Mouse (Mus musculus): ENCODE measurements around the gene E030018B13Rik. TPM values are rescaled to one million over a fixed set of nuclear protein-coding genes. Genes with fewer than 3 reads are reported as not detected.
A peak's percentile ranks its signal among the peaks of the same experiment; 100 is the strongest.

E030018B13Rik gene
- polyA plus RNA-seq, 1 experiment from 2014 or later = not detected

DNA sequence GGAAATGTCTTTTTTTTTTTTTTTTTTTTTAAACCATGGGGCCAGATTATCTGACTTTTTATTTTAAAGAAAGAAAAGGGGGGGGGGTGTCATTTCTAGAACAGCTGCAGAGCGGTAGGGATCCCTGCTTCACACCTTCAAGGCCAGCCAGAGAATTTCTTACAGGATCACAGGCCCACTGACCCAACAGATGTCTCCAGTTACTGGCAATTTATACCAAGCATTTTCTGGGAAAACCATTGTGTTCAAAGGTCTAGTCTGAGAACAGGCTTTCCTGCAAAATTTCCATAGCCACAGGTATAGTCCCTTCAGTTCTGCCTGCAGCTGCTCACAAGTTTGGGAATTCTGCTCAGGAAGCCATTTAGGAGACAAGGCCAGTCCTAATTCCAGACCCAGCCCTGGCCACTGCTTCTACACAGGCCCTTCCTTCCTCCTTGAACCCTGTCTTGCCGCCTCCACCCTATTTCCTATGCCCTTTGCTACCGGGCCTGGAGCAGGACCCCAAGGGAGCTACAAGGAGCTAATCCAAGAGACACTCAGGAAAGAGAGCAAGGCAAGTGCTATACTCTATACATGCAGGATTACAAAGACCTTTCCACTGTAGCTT is 13.9 kb upstream of the E030018B13Rik start:
- no peaks in the 10 kb centered on the region for H3K36me3 ChIP-seq (ENCODE audit: control insufficient read depth, insufficient read depth, low read length)
- ATAC-seq = no peak
- H3K4me3 ChIP-seq (ENCODE audit: low read length) = no peak overlapping the region
- H3K9me3 ChIP-seq (ENCODE audit: control insufficient read depth, low read length) = no peaks in the 10 kb centered on the region
- no peak overlapping the region for H3K27ac ChIP-seq (ENCODE audit: low read depth, low read length)
- H3K9ac ChIP-seq (ENCODE audit: low read depth, low read length) = no peak overlapping the region
- no peak overlapping the region for H3K4me2 ChIP-seq (ENCODE audit: low read length)
- WGBS = 70% methylated on average over 3 of the region's 3 CpGs
- peaks cover 16% of the 10 kb centered on the region for H3K4me1 ChIP-seq (ENCODE audit: control insufficient read depth, insufficient read depth, low read depth, low read length)
- no peaks in the 10 kb centered on the region for H3K27me3 ChIP-seq (replicated peaks; ENCODE audit: control insufficient read depth, insufficient read depth, low read length)

DNA sequence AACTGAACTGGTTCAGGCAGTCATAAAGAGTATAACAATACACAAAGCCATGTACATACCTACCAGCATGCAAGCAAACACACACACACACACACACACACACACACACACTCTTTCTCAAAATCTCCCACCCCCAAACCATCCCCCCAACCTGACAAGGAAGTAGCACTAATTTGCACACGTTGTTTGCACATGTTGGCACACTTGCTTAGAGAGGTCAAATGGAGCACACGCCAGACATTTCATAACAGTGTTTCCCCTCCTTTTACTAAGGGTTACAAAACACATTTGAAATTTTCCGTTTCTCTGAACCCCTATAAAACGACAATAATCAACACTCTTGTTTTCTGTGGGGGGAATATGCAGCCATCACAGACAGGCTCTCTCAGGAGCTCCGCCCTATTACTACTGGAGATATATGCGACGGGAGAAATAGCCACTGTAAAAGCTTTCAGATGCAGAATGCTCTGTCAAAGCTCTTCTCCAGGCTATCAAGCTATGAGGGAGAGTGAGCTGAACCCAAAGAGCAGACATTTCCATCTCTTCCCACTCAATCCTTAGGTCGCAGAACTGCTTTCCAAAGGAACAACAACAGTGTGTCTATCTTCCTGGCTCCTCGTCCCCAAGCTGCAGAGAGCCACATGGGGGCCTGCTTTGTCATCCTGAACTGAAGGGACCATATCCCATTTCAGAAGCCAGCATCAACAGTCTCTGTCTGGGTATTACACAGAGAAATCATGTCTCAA is 12.8 kb upstream of the E030018B13Rik start:
- Histone ChIP-seq H3K4me1 (ENCODE audit: control insufficient read depth, insufficient read depth, low read depth, low read length) (peaks cover 23% of the 10 kb centered on the region), H3K27me3 (replicated peaks; ENCODE audit: control insufficient read depth, insufficient read depth, low read length) (no peaks in the 10 kb centered on the region), H3K4me2 (ENCODE audit: low read length) (no peak overlapping the region), H3K9ac (ENCODE audit: low read depth, low read length) (no peak overlapping the region), H3K36me3 (ENCODE audit: control insufficient read depth, insufficient read depth, low read length) (no peaks in the 10 kb centered on the region), H3K27ac (ENCODE audit: low read depth, low read length) (no peak overlapping the region), H3K9me3 (ENCODE audit: control insufficient read depth, low read length) (no peaks in the 10 kb centered on the region), H3K4me3 (ENCODE audit: low read length) (no peak overlapping the region)
- no peak for ATAC-seq
- WGBS = 68% methylated on average over 9 of the region's 9 CpGs

DNA sequence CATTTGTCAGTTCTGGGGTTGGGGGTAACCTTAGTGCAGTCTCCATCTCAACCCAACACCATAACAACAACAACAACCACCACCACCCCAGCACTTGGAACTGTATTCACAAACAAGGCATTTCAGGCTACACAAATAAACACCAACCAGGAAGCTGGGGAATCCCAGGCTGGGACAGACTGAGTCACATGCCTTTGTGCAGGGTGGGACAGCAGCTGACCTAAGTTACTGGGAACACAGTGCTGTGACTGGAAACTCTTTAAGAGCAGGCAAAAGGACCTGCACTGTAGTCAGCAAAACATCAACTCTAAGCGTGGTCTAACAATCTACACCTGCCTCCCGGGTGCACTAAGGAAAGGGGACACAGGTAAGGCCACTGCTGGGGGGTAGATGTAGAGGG is 11.5 kb upstream of the E030018B13Rik start:
- no peak overlapping the region for H3K27ac ChIP-seq (ENCODE audit: low read depth, low read length)
- WGBS = 94% methylated on average over 2 of the region's 2 CpGs
- H3K27me3 ChIP-seq (replicated peaks; ENCODE audit: control insufficient read depth, insufficient read depth, low read length) = no peaks in the 10 kb centered on the region
- peaks cover 25% of the 10 kb centered on the region for H3K4me1 ChIP-seq (ENCODE audit: control insufficient read depth, insufficient read depth, low read depth, low read length)
- H3K9me3 ChIP-seq (ENCODE audit: control insufficient read depth, low read length) = no peaks in the 10 kb centered on the region
- H3K4me3 ChIP-seq (ENCODE audit: low read length) = no peak overlapping the region
- H3K4me2 ChIP-seq (ENCODE audit: low read length) = no peak overlapping the region
- no peaks in the 10 kb centered on the region for H3K36me3 ChIP-seq (ENCODE audit: control insufficient read depth, insufficient read depth, low read length)
- H3K9ac ChIP-seq (ENCODE audit: low read depth, low read length) = no peak overlapping the region
- ATAC-seq = no peak

DNA sequence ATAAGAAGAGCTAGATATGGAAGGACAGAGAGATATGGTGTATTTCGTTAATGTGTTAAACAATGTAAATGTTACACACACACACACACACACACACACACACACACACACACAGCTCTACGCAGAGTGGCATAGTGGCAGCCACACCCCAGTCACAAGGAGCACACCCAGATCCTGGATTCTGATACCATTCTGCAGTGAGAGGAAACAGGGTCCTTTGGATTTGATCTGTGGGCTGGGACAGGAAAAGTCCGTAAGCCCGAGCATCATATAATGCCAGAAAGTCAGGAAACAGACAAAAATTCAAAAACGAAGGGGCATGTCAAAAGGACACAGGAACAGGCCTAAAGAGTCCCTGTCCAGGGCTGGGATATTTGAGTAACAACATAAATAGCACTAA is 11.0 kb upstream of the E030018B13Rik start:
- H3K4me1 ChIP-seq (ENCODE audit: control insufficient read depth, insufficient read depth, low read depth, low read length) = peaks cover 29% of the 10 kb centered on the region
- H3K27ac ChIP-seq (ENCODE audit: low read depth, low read length) = no peak overlapping the region
- H3K9me3 ChIP-seq (ENCODE audit: control insufficient read depth, low read length) = no peaks in the 10 kb centered on the region
- WGBS = 91% methylated on average over 5 of the region's 5 CpGs
- H3K27me3 ChIP-seq (replicated peaks; ENCODE audit: control insufficient read depth, insufficient read depth, low read length) = no peaks in the 10 kb centered on the region
- no peak for ATAC-seq
- no peak overlapping the region for H3K4me2 ChIP-seq (ENCODE audit: low read length)
- H3K9ac ChIP-seq (ENCODE audit: low read depth, low read length) = no peak overlapping the region
- no peak overlapping the region for H3K4me3 ChIP-seq (ENCODE audit: low read length)
- no peaks in the 10 kb centered on the region for H3K36me3 ChIP-seq (ENCODE audit: control insufficient read depth, insufficient read depth, low read length)

DNA sequence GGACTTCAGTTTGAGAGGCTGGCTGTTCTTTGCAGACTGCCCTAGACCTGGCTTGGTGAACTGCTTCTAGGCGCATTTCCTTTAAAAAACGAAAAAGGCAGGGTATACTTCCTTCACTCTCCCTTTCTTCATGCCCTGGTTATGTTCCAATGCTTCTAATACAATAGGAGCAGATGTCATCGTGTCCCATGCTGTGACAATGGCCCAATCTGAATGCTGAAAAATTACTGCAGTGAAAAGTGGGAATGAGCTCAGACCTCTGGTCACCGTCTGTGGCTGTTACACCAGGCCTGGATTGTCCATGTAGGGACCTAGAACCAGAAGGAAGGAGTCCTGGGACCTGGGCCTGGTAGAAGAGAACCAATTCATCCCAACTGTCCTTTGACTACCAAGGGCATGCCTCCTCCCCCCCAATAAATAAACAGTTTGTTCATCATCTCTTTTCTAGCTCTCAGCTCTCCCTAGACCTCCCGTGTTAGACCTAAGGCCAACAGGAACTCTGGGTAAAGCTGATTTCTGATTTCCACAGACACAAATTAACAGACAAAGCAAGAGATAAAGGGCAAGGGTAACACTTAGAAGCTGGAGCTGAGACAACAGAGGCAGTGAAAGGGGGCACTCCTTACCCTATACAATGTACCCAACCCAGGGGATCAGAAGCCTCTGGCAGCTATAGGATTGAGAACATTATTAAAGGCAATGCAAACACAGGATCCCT is 8.7 kb upstream of the E030018B13Rik start:
- no peak for ATAC-seq
- H3K4me1 ChIP-seq (ENCODE audit: control insufficient read depth, insufficient read depth, low read depth, low read length) = peaks cover 40% of the 10 kb centered on the region
- H3K4me2 ChIP-seq (ENCODE audit: low read length) = no peak overlapping the region
- no peaks in the 10 kb centered on the region for H3K27me3 ChIP-seq (replicated peaks; ENCODE audit: control insufficient read depth, insufficient read depth, low read length)
- 68% methylated on average over 5 of the region's 5 CpGs for WGBS
- no peak overlapping the region for H3K9ac ChIP-seq (ENCODE audit: low read depth, low read length)
- H3K4me3 ChIP-seq (ENCODE audit: low read length) = no peak overlapping the region
- H3K9me3 ChIP-seq (ENCODE audit: control insufficient read depth, low read length) = no peaks in the 10 kb centered on the region
- no peaks in the 10 kb centered on the region for H3K36me3 ChIP-seq (ENCODE audit: control insufficient read depth, insufficient read depth, low read length)
- peak overlapping the region; percentile 53 for H3K27ac ChIP-seq (ENCODE audit: low read depth, low read length)

DNA sequence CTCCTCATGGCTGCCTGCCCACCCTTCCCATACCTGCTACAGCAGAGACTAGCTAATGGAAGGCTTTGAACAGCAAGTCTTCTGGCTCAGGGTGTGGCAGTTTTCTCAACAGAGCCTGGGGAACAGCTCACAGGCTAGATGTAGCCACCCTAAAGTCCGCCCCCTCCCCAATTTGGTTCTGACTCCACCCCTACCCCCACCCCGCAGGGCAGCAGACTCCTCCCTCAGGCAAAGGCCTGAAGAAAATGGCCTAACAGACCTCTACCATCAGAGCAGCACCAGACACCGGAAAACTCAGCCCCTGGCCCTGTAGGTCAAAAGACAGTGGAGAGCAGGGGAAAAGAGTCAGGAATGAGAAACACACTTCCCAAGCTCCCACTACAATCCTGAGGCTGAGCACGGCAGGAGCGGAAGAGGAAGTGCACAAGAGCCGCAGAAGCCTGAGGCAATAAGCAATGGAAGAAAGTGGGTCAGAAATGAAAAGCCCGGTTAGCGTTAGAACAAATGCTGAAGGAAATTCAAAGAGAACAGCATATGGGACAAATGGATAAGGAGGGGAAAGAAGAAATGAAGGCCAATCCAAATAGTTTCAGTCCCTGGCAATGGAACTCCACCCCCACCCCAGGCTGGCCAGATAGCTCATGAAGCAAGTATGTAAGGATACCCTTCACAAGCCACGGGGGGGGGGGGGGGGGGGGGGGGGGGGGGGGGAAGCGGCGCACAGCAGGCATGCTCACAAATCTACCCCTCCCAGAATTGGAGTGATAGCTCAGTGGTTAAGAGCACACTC is 8.0 kb upstream of the E030018B13Rik start:
- Histone ChIP-seq H3K9me3 (ENCODE audit: control insufficient read depth, low read length) (no peaks in the 10 kb centered on the region), H3K4me3 (ENCODE audit: low read length) (no peak overlapping the region), H3K27ac (ENCODE audit: low read depth, low read length) (peak overlapping the region; percentile 53), H3K27me3 (replicated peaks; ENCODE audit: control insufficient read depth, insufficient read depth, low read length) (no peaks in the 10 kb centered on the region), H3K4me2 (ENCODE audit: low read length) (no peak overlapping the region), H3K4me1 (ENCODE audit: control insufficient read depth, insufficient read depth, low read depth, low read length) (peaks cover 40% of the 10 kb centered on the region), H3K36me3 (ENCODE audit: control insufficient read depth, insufficient read depth, low read length) (no peaks in the 10 kb centered on the region), H3K9ac (ENCODE audit: low read depth, low read length) (no peak overlapping the region)
- peak; percentile 5; the same call in 1 of the 2 replicates for ATAC-seq
- WGBS = 44% methylated on average over 9 of the region's 11 CpGs

DNA sequence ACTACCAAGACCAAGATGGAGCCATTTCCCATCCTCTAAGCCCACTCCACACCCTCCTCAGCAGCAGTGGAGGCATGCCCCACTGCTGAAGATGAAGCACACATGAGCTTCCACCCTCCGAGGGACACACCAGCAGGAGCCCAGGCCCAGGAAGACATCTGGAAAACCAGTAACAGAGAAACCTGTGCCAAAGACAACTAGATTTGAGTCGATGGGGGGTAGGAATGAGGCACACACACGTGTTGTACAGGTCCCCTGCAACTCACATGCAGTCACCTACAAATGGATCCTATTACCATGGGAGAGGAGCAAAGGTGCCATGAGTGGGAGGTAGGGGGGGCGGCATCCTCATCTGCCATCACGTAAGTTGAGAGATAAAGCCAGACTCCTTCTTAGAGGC is 6.4 kb upstream of the E030018B13Rik start:
- no peak overlapping the region for H3K9ac ChIP-seq (ENCODE audit: low read depth, low read length)
- H3K27me3 ChIP-seq (replicated peaks; ENCODE audit: control insufficient read depth, insufficient read depth, low read length) = no peaks in the 10 kb centered on the region
- no peak overlapping the region for H3K27ac ChIP-seq (ENCODE audit: low read depth, low read length)
- H3K4me1 ChIP-seq (ENCODE audit: control insufficient read depth, insufficient read depth, low read depth, low read length) = peaks cover 37% of the 10 kb centered on the region
- no peaks in the 10 kb centered on the region for H3K36me3 ChIP-seq (ENCODE audit: control insufficient read depth, insufficient read depth, low read length)
- no peaks in the 10 kb centered on the region for H3K9me3 ChIP-seq (ENCODE audit: control insufficient read depth, low read length)
- no peak overlapping the region for H3K4me3 ChIP-seq (ENCODE audit: low read length)
- no peak for ATAC-seq
- WGBS = 69% methylated on average over 5 of the region's 5 CpGs
- H3K4me2 ChIP-seq (ENCODE audit: low read length) = no peak overlapping the region

DNA sequence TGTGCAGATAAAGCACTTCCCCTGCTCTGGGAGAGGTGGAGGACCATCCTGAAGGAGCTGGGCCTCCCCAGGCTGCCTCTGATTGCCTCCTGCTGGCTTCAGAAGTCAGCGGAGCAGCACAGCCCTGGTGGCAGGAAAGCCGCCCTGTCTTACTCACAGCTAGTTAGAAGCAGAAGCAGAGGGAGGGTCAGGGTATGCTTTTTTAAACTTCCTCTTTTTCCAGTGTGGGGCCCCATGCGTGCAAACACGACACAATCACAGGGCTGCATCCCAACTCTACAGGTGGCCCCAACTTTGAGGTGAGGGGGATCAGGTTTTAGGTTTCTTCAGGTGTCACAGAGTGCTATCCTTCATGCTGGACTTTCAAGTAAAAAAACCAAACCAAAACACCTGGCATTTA is 5.7 kb upstream of the E030018B13Rik start:
- H3K4me2 ChIP-seq (ENCODE audit: low read length) = no peak overlapping the region
- peaks cover 37% of the 10 kb centered on the region for H3K4me1 ChIP-seq (ENCODE audit: control insufficient read depth, insufficient read depth, low read depth, low read length)
- 0 out of 2 replicates have a peak overlapping the region, but pooled peaks have one; percentile 32 for H3K27ac ChIP-seq (ENCODE audit: low read depth, low read length)
- H3K9me3 ChIP-seq (ENCODE audit: control insufficient read depth, low read length) = no peaks in the 10 kb centered on the region
- H3K9ac ChIP-seq (ENCODE audit: low read depth, low read length) = no peak overlapping the region
- WGBS = 45% methylated on average over 4 of the region's 4 CpGs
- ATAC-seq = no peak
- no peak overlapping the region for H3K4me3 ChIP-seq (ENCODE audit: low read length)
- H3K27me3 ChIP-seq (replicated peaks; ENCODE audit: control insufficient read depth, insufficient read depth, low read length) = no peaks in the 10 kb centered on the region
- no peaks in the 10 kb centered on the region for H3K36me3 ChIP-seq (ENCODE audit: control insufficient read depth, insufficient read depth, low read length)

Data from hindbrain, embryonic 16.5 days (tissue).